Mouse (Mus musculus) limb, embryonic 12.5 days (tissue): ENCODE measurements around the gene Fras1. TPM values are rescaled to one million over a fixed set of nuclear protein-coding genes. Genes with fewer than 3 reads are reported as not detected.

Source experiments
- ATAC-seq: fragments of 200-750 bp; cut with Nextera tagmentation; 2 replicates; pipeline ENCODE4 v1.8.0; 2017; ENCODE audit warnings: low read depth, moderate TSS enrichment; ENCODE audit not compliant: insufficient number of reproducible peaks, insufficient read depth, low FRiP score, low TSS enrichment
- H3K27ac ChIP-seq: fragments of 300-500 bp; sonication (generic); 2 replicates; pipeline ENCODE4 v1.5.1; 2016; ENCODE audit warnings: mild to moderate bottlenecking, moderate library complexity
- H3K27me3 ChIP-seq: fragments of 300-500 bp; sonication (generic); 2 replicates; pipeline ENCODE4 v1.6.1; 2016; ENCODE audit warnings: mild to moderate bottlenecking, moderate library complexity
- H3K36me3 ChIP-seq: fragments of 300-500 bp; sonication (generic); 2 replicates; pipeline ENCODE4 v1.6.1; 2016; ENCODE audit warnings: mild to moderate bottlenecking, moderate library complexity
- H3K4me1 ChIP-seq: fragments of 300-500 bp; sonication (generic); replicated peaks from 2 replicates; pipeline ENCODE4 v1.6.1; 2016
- H3K4me2 ChIP-seq: fragments of 300-500 bp; sonication (generic); 2 replicates; pipeline ENCODE4 v1.6.1; 2016; ENCODE audit warnings: mild to moderate bottlenecking, moderate library complexity
- H3K4me3 ChIP-seq: fragments of 300-500 bp; sonication (generic); replicated peaks from 2 replicates; pipeline ENCODE4 v1.5.1; 2016; ENCODE audit warnings: mild to moderate bottlenecking
- H3K9ac ChIP-seq: fragments of 300-500 bp; sonication (generic); replicated peaks from 2 replicates; pipeline ENCODE4 v1.6.1; 2016; ENCODE audit warnings: mild to moderate bottlenecking, moderate library complexity
- H3K9me3 ChIP-seq: fragments of 300-500 bp; sonication (generic); 2 replicates; pipeline ENCODE4 v1.6.1; 2016; ENCODE audit warnings: mild to moderate bottlenecking, moderate library complexity
- WGBS: fragments of 180-500 bp; shearing (Covaris S2); methylation state at CpG from one replicate; pipeline ENCODE4 v1.1.7; 2016; 5-methylcytosine and 5-hydroxymethylcytosine counted together
- polyA plus RNA-seq: library from polyadenylated mRNA; unstranded; fragments of >200 nt; fragmentation: Nextera tagmentation; extraction: Ambion mirVana; gene quantifications from 2 replicates; pipeline ENCODE4 v1.2.1, GENCODE M21; 2016

The Fras1 gene
- polyA plus RNA-seq, 1 experiment from 2014 or later: 18.3 TPM

GRCm38 (mm10) chr5:96722690-96723089, 348.9 kb downstream of the Fras1 start:
- Histone ChIP-seq H3K27me3 (no peaks in the 10 kb centered on the region), H3K9me3 (no peaks in the 10 kb centered on the region), H3K4me1 (no peaks in the 10 kb centered on the region), H3K27ac (no peak overlapping the region), H3K9ac (no peak overlapping the region), H3K4me3 (no peak overlapping the region), H3K36me3 (peaks cover 3% of the 10 kb centered on the region; the same call in 1 of the 2 replicates), H3K4me2 (no peak overlapping the region)
- 76% methylated on average over 3 of the region's 3 CpGs for WGBS
- no peak for ATAC-seq

- Histone ChIP-seq H3K36me3 (peaks cover 17% of the 10 kb centered on the region; the same call in 1 of the 2 replicates), H3K27me3 (no peaks in the 10 kb centered on the region), H3K4me1 (no peaks in the 10 kb centered on the region), H3K4me2 (no peak overlapping the region), H3K4me3 (no peak overlapping the region), H3K27ac (no peak overlapping the region), H3K9ac (no peak overlapping the region), H3K9me3 (0 out of 2 replicates have a peak, but pooled peaks cover 4% of the 10 kb centered on the region)
- WGBS: 91% methylated on average over 15 of the region's 15 CpGs
- ATAC-seq: no peak
Observed at GRCm38 (mm10) chr5:96739138-96739878, 365.6 kb downstream of the Fras1 start.

- 91% methylated on average over 8 of the region's 8 CpGs for WGBS
- no peak overlapping the region for H3K9ac ChIP-seq
- H3K27me3 ChIP-seq: no peaks in the 10 kb centered on the region
- no peak overlapping the region for H3K27ac ChIP-seq
- peaks cover 10% of the 10 kb centered on the region; the same call in 1 of the 2 replicates for H3K36me3 ChIP-seq
- H3K9me3 ChIP-seq: 0 out of 2 replicates have a peak, but pooled peaks cover 4% of the 10 kb centered on the region
- H3K4me1 ChIP-seq: no peaks in the 10 kb centered on the region
- no peak for ATAC-seq
- H3K4me2 ChIP-seq: no peak overlapping the region
- H3K4me3 ChIP-seq: no peak overlapping the region
Observed at GRCm38 (mm10) chr5:96747195-96747984, 373.6 kb downstream of the Fras1 start.

- Histone ChIP-seq H3K27me3 (no peaks in the 10 kb centered on the region), H3K36me3 (0 out of 2 replicates have a peak, but pooled peaks cover 3% of the 10 kb centered on the region), H3K9me3 (no peaks in the 10 kb centered on the region), H3K9ac (no peak overlapping the region), H3K4me3 (no peak overlapping the region), H3K27ac (no peak overlapping the region), H3K4me1 (peaks cover 6% of the 10 kb centered on the region; the same call in 1 of the 2 replicates), H3K4me2 (no peak overlapping the region)
- ATAC-seq: no peak
- WGBS: 73% methylated on average over 7 of the region's 7 CpGs
Observed at GRCm38 (mm10) chr5:96757615-96758014, 383.9 kb downstream of the Fras1 start.

GRCm38 (mm10) chr5:96762021-96762420, 388.3 kb downstream of the Fras1 start:
- Histone ChIP-seq H3K27me3 (no peaks in the 10 kb centered on the region), H3K9ac (no peak overlapping the region), H3K36me3 (0 out of 2 replicates have a peak, but pooled peaks cover 12% of the 10 kb centered on the region), H3K27ac (no peak overlapping the region), H3K4me1 (peaks cover 6% of the 10 kb centered on the region; the same call in 1 of the 2 replicates), H3K4me3 (no peak overlapping the region), H3K9me3 (no peaks in the 10 kb centered on the region), H3K4me2 (no peak overlapping the region)
- WGBS: 89% methylated on average over 1 of the region's 1 CpGs
- ATAC-seq: no peak

GRCm38 (mm10) chr5:96768846-96769471, 395.2 kb downstream of the Fras1 start:
- no peaks in the 10 kb centered on the region for H3K27me3 ChIP-seq
- no peaks in the 10 kb centered on the region for H3K4me1 ChIP-seq
- no peak overlapping the region for H3K4me2 ChIP-seq
- 69% methylated on average over 10 of the region's 10 CpGs for WGBS
- no peak overlapping the region for H3K4me3 ChIP-seq
- no peaks in the 10 kb centered on the region for H3K9me3 ChIP-seq
- 0 out of 2 replicates have a peak, but pooled peaks cover 9% of the 10 kb centered on the region for H3K36me3 ChIP-seq
- ATAC-seq: no peak
- H3K9ac ChIP-seq: no peak overlapping the region
- no peak overlapping the region for H3K27ac ChIP-seq

- ATAC-seq: no peak
- Histone ChIP-seq H3K4me1 (0 out of 2 replicates have a peak, but pooled peaks cover 4% of the 10 kb centered on the region), H3K36me3 (peaks cover 5% of the 10 kb centered on the region; the same call in 1 of the 2 replicates), H3K9ac (no peak overlapping the region), H3K9me3 (no peaks in the 10 kb centered on the region), H3K27ac (no peak overlapping the region), H3K4me3 (no peak overlapping the region), H3K27me3 (no peaks in the 10 kb centered on the region), H3K4me2 (no peak overlapping the region)
- 78% methylated on average over 14 of the region's 14 CpGs for WGBS
Observed at GRCm38 (mm10) chr5:96783506-96784288, 409.9 kb downstream of the Fras1 start.

- 92% methylated on average over 5 of the region's 5 CpGs for WGBS
- no peak for ATAC-seq
- no peaks in the 10 kb centered on the region for H3K9me3 ChIP-seq
Observed at GRCm38 (mm10) chr5:96785096-96785495, 411.3 kb downstream of the Fras1 start.

GRCm38 (mm10) chr5:96792422-96792821, 418.7 kb downstream of the Fras1 start:
- H3K4me2 ChIP-seq: no peak overlapping the region
- 61% methylated on average over 9 of the region's 9 CpGs for WGBS

More at GRCm38 (mm10) chr5:96785096-96785495, 411.3 kb downstream of the Fras1 start:
- Histone ChIP-seq H3K4me3 (no peak overlapping the region), H3K27me3 (no peaks in the 10 kb centered on the region), H3K4me1 (0 out of 2 replicates have a peak, but pooled peaks cover 4% of the 10 kb centered on the region), H3K36me3 (peaks cover 5% of the 10 kb centered on the region; the same call in 1 of the 2 replicates), H3K27ac (no peak overlapping the region), H3K9ac (no peak overlapping the region), H3K4me2 (no peak overlapping the region)

GRCm38 (mm10) chr5:96792936-96793718, 419.4 kb downstream of the Fras1 start, which contains the start of gene Anxa3:
Gene Anxa3, plus strand, starts transcription at chr5:96793339.
- Histone ChIP-seq H3K4me1 (peaks cover 5% of the 10 kb centered on the region; the same call in 1 of the 2 replicates), H3K4me3 (peak within 1 kb of the TSS; percentile 43), H3K36me3 (no peaks in the 10 kb centered on the region), H3K4me2 (peak within 1 kb of the TSS; percentile 74), H3K9me3 (no peaks in the 10 kb centered on the region), H3K27me3 (peaks cover 7% of the 10 kb centered on the region), H3K27ac (no peak within 1 kb of the TSS), H3K9ac (peak within 1 kb of the TSS; percentile 50)
- 8% methylated on average over 26 of the region's 26 CpGs for WGBS
- ATAC-seq: peak; percentile 67

More at GRCm38 (mm10) chr5:96792422-96792821, 418.7 kb downstream of the Fras1 start:
- no peak overlapping the region for H3K27ac ChIP-seq
- no peak overlapping the region for H3K4me3 ChIP-seq
- no peak overlapping the region for H3K9ac ChIP-seq
- no peak for ATAC-seq
- H3K9me3 ChIP-seq: no peaks in the 10 kb centered on the region
- H3K4me1 ChIP-seq: peaks cover 5% of the 10 kb centered on the region; the same call in 1 of the 2 replicates
- H3K27me3 ChIP-seq: peaks cover 7% of the 10 kb centered on the region
- H3K36me3 ChIP-seq: no peaks in the 10 kb centered on the region
